Mouse (Mus musculus) myocyte (in vitro differentiated cells): ENCODE data around the gene Rasgrf1.

ENCODE experiments used
- E2F4 ChIP-seq: IDR thresholded peaks from one replicate; pipeline ENCODE4 v1.6.1; 2011; ENCODE audit warnings: mild to moderate bottlenecking, control low read depth, moderate library complexity; ENCODE audit not compliant: insufficient read depth
- MAX ChIP-seq: IDR thresholded peaks from one replicate; pipeline ENCODE4 v1.6.1; 2011; ENCODE audit warnings: low read depth, mild to moderate bottlenecking, control low read depth
- MYOD1 ChIP-seq, 3 experiments: IDR thresholded peaks; one replicate each; pipeline ENCODE4 v1.6.1; 2011; ENCODE audit warnings: control low read depth in 2 of 3, low read depth in 2 of 3, mild to moderate bottlenecking in 2 of 3, moderate library complexity in 1 of 3; ENCODE audit not compliant: insufficient read length in 2 of 3, control insufficient read depth in 1 of 3
- POLR2A ChIP-seq: IDR thresholded peaks from one replicate; pipeline ENCODE4 v1.6.1; 2011; ENCODE audit warnings: low read depth, mild to moderate bottlenecking, control low read depth, moderate library complexity; ENCODE audit not compliant: insufficient read length

- TF ChIP-seq POLR2A (no peak), MAX (no peak), MYOD1 (IDR thresholded peaks at IDR 0.05; ENCODE audit: control insufficient read depth in 1 of 3, insufficient read length in 2 of 3, low read depth in 2 of 3) (no peak), E2F4 (no peak)
Observed at GRCm38 (mm10) chr9:89954860-89955479, 45.3 kb downstream of the Rasgrf1 start.
